Mouse (Mus musculus) kidney, postnatal 25 days (tissue): ENCODE measurements around the gene Misp.

Experiments
- DNase-seq, 2 experiments: peaks; one replicate each; pipeline ENCODE4 v3.0.0; 2021; ENCODE audit warnings: mixed read lengths in 2 of 2

The Misp gene

DNA sequence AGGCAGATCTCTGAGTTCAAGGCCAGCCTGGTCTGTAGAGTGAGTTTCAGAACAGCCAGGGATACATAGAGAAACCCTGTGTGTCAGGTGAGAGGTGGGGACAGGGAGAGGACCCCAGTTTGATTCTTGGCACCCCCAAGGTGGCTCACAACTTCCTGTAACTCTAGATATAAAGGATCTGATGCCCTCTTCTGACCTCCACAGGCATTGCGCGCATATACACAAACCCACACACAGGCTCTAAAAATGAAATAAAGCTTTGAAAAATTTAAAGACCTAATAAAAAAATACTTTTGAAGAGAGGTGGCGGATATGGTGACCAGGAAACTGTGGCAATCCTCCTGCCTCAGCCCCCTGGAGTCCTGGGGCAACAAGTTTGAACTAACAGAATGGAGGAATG, 24.9 kb upstream of the Misp start:
- DNase-seq, result no peak

DNA sequence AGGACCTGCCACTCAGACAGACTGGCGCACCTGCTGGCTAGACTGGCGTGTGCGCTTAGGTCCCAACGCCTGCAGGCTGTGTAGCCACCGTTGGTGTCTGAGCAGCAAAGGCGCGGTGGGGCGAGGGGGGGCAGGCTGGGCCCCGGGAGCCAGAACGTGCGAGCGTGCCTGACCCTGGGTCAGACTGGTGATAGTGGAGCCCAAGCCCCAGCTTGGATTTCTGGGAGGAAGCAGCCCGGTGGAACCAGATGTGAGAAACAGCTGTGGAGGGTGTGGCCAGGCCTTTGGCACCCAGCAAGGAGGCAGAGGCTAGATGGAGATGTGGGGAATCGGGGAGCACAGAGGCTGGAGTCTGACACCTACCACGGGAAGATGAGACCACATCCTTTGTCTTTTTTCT, 23.5 kb upstream of the Misp start:
- DNase-seq, result peak in 1 of 2 experiments; percentile 62

DNA sequence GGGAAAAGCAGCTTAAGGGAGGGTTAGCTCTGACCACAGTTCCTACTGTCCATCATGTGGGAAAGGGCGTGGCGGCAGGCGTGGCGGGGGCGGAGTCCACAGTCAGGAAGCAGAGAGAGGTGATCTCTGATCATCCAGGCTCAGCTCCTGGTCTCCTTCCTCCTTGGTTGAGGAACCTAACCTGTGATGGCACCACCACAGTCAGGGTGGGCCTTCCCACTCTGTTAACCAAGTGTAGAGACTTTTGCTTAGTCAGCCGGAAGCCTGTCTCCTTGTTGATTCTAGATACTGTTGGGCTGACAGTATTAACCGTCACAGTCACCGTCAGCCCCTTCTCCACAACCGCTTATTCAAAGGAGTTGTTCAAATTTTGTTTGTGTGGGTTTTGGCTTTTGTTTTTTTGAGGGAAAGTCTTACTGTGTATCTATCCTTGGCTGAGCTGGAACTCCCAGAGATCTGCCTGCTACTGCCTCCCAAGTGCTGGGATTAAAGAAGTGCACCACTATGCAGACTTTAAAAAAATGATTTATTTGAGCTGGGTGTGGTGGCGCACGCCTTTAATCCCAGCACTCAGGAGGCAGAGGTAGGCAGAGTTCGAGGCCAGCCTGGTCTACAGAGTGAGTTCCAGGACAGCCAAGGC, 22.4 kb upstream of the Misp start:
- DNase-seq, result peak; percentile 75 to 85

DNA sequence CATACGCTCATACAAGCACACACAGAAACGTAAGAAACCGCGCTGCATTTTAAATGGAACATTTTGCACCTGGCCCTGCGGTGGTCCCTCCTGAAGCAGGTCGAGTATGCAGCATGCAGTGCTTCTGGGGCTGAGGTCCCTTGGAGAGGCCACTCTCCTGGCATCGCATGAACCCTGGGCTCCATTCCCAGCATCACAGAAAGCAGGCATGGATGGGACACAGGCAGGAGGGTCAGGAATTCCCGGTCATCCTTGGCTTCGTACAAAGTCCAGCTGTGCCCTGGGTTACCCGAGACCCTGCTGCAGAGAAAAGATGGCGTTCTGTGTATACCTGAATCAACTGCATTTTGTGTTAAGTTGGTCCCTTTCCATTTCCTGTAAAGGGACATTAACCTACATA, 20.3 kb upstream of the Misp start:
- peak; percentile 41 to 63 for DNase-seq

DNA sequence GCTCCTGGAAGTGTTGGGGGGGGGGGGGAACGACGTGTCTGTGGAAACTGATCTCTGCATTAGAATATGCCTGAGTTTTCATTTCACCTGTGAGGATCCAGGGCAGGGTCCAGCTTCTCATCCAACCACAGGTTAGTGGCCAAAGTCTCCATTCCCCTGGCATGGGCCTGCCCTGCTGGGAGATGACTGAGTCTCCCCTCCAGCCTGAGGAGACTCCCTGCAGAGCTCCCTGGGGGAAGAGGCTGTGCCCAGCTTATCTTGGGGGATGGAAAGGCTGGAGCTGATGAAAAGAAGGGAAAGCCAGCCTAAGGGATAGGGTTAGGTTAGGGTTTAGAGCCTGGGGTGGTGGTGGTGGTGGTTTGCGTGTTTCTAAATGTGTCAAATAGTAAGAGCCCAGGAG, 19.0 kb upstream of the Misp start:
- peak; percentile 69 to 89 for DNase-seq

DNA sequence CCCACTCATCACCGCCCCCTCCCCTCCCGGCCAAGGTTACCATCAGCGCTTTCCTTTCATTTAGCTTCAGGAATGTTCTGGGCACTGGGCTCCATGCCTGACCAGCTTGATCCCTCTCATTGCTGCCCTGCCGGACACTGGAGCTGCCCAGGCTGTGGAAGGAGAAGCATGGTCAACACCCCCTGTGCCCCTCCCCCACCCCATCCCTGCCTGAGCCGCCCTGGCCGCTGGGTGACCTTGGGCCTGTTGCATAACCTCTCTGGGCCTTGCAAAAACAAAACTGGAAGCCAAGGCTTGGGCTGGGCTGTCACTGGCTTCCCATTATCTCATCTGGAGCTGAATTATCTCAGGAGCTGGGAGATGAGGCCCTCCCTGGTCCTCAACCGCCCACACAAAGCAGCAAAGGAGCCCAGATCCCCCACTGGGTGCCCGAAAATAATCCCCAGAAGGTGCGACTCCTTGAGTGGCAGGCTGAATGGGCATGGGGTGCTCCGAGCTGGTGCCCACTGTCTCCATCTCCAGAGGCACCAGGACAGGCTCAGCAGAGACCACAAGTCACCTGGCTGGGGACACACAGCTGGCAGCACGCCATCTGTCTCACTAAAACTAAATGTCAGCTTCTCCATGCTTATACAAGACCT, 18.3 kb upstream of the Misp start:
- peak; percentile 84 to 95 for DNase-seq

DNA sequence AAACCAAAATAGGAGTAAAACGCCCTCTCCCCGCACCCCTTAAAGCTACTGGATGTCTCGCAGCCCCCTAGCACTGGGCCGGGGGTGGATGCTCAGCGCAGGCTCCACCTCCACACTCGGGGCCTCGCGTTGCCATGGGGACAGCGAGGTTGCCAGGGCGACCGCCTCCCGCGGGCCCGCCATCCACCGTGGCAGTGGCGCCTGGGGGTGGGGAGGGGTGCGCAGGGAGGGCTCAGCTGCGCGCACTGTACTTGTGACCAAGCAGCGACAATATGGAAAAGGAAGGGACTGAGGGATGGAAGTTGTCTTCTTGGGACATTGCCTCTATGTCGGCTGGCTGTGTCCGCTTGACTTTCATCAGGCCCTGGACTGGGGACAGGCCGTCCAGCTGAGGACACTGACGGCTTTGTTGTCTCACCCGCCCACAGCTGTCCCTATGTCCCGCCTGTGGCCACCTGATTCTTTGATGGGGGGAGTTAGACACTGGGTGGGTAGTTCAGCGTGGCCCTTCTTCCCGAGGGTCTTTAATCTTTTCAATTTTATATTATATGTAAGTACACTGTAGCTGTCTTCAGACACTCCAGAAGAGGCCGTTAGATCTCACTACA, 17.0 kb upstream of the Misp start:
- DNase-seq, result peak; percentile 47 to 69

DNA sequence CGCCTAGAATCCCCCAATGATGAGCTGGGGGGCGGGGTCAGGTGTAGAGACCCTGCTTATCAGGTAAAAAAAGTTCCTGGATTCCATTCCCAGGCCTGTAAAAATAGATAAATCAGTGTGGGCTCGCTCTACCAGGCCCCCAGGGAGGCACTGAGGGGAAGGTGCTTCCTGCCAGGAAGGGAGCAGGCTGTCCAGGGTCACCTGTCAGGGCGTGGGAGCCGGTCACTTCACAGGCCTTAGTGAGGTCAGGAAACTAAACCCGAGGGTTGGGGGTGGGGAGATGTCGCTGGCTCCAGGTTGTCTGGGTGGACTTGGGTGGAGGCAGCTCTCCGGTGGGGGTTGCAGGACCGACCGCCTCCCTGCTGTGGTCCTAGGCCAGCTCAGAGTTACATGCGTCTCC, 15.2 kb upstream of the Misp start:
- peak; percentile 75 to 91 for DNase-seq

DNA sequence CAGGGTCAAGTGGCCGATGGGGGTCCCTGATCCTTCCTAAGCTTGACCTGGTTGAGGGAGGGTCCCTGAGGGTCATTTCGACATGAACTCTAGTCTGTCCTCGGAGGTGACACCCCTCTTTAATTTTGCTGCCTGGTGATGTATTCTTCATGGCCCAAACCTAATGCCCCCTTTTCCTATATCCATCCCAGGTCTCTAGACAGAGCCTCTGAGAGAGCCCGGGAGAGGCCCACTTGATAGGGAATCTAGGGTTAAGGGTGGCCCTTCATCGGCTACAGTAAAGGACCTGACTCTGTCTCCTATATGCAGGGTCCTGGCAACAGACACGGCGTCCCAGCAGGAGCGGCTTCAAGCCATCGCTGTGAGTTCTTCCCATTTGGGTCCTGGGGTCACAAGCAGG, 14.5 kb upstream of the Misp start:
- DNase-seq, result no peak

DNA sequence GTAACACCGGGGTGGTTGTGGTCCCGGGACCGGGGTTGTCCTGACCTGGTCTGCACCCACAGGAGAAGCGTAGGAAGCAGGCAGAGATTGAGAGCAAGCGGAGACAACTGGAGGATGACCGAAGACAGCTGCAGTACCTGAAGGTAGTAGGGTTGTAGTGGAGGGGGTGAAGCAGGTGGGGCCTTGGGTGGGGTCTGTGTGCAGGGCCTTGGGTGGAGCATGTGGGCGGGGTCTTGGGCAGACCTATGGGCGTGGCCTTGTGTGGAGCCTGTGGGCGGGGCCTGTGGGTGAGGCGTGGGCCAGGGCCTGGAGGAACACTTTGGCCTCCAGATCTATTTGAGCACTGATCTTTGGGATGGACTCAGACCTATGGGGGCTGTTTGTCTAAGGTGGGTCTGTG, 13.8 kb upstream of the Misp start:
- DNase-seq, result peak; percentile 63 to 75

DNA sequence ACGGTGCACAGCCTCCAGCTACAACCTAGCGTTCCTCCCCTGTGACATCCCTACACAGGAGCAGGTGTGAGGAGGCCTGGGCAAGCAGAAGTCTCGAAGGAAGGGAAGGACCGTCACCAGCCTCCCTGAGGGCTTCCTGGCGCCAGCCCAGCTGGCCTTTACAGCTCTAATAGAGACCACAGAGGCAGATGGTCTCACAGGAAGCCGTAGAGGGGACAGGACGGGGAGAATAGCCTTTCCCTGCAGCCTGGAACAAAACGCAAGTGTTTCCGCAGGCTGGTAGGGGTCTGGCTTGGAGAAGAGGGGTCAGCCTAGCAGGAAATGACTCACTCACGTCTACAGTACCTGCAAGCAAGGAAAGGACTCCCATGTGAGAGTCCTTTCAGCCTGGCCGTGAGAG, 13.0 kb upstream of the Misp start:
- DNase-seq, result peak; percentile 72 to 84

DNA sequence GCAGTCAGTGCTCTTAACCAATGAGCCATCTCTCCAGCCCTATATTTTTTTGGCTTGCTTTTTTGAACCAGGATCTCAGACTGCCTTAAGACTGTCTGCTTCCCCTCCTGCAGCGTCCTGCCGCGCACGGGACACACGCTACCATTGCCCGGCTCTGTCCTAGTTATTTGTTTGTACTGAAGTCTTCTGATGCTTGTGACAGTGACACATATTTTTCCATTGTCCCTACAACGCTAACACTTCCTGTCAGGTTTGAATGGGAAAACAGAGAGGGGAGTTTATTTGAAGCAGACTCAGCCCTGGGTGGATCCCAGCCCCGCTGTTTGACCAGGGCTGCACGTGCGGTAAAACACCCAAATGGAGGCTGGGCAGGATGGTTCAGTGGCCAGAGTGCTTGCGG, 12.1 kb upstream of the Misp start:
- DNase-seq, result peak in 1 of 2 experiments; percentile 69

DNA sequence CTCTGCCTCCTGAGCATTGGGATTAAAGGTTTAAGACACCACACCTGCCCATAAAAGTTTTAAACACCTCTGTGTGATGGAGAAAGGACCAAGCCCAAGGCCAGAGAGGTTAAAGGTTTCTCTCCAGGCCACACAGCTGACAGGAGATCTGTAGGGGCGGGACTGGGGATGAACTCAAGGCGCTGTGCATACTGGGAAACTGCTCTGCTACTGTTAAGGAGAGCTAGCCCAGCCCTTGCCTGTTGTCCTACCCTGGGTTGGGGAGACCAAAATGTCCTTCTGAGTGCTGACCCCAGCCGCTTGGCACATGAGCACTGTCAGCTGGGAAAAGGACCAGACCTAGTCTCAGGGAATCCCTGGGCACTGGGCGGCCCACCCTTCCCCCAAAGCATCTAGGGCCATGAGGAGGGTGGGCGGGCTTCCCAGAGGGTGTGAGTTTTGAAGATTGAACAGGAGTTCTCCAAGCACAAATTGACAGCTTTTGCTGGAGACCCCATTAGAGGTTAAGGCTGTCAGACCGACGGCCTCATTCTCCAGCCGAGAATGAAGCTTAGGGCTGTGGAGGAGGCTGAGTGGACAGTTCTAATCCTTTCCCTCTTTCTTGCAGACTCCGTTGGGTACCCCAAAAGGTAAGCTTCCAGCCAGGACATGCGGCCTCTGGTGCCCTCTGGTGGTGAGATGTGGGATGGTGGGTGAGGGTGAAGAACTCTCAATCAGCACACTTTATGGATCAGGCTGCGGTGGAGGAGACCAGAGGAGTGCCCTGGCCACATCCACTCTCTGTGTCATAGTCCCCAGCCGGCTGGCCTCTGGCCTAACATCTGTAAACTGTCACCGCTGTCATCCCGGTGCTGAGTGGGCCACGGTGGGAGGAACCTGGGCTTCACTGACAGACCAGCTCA, 8.8 kb upstream of the Misp start:
- DNase-seq, result peak; percentile 85 to 91

DNA sequence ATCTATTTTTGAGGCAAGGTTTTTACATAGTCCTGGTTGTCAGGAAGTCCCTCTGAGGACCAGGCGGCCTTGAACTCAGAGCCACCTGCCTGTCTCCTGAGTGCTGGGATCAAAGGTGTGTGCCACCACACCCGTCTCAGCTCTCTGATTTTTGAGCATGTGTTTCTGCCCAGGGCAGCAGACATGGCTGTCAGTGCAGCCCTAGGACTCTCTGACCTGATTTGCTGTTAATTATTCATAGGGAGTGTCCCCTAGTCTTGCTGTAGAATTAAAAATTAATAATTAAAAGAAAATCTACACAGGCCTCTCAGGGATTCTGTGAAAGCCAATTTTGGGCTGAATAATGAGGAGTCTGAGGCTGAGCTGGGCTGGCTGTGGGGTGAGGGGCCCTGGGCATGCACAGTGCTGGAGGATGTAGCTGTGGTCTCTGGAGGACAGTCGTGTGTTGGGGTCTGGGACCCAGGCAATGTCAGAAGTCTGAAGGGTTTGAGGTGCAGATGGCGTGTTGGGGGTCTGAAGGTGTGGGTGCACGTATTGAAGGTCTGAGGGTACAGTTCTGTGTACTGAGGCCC, 6.4 kb upstream of the Misp start:
- DNase-seq, result peak; percentile 57 to 89

DNA sequence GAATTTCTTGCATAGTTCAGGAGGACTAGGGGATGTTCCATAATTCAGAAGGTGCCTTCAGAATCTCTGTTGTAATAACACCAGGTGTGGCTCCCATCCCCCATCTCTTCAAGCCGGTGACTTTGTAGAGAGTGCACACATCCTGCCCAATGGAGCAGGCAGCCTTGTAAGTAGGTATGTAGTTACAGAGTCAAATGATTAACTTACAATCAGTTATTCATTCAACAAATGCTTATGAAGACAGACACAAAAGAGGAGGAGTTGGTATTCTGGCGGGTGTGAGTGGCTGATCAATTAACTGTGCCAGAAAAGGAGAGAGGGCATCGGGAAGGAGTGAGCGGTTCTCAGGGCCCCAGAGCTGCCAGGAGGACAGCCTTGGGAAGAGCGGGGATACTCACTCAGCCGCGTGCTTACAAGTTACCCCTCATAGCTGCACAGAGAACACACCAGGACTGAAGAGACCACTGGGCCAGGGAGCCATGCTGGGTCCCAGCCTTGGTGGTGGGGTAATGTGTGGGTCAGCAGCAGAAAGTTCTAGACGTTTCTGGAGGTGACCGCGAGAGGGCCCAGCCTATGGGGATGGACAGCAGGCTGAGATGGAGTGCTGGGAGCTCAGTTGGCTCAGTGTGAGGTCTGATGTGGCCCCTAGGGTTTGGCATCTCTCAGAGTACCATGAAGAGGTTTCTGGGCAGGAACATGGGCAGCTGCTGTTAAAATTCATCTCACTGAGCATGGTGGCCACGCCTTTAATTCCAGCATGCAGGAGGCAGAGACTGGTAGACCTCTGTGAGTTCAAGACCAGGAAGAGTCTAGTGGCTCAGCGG, 4.9 kb upstream of the Misp start:
- DNase-seq, result peak; percentile 86 to 92

DNA sequence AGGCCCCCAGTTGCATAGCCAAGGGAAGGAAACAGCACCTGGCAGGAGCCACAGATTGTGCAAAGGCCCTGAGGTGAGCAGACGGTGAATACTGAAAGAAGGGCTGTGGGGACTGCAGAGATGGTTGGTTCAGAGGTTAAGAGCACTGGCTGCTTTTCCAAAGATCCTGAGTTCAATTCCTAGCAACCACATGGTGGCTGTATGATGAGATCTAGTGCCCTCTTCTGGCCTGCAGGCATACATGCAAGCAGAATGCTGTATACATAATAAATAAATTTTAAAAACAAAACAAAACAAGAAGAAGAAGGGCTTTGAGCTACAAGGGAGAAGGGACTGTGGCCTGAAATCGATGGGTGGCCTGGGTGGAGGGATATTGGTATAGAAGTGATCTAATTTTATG, 3.7 kb upstream of the Misp start:
- DNase-seq, result no peak

DNA sequence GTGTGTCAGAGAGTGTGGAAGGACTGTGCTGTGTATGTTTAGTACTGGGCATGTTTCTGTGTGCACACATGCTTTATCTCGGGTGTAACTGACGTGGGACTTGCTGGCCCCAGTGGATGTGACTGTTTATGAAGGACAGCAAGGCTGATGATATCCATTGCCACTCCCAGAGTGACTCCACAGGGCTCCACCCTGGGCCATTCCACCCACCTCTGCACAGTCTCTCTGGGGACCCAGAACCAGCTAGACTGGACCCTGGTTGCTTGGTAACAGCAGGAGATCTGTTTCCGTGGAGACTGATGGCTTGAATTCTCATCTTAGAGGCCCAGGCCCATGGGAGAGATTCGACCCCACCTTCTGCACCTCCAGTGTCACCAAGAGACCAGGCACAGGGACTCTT, 2.6 kb upstream of the Misp start:
- DNase-seq, result peak in 1 of 2 experiments; percentile 33

DNA sequence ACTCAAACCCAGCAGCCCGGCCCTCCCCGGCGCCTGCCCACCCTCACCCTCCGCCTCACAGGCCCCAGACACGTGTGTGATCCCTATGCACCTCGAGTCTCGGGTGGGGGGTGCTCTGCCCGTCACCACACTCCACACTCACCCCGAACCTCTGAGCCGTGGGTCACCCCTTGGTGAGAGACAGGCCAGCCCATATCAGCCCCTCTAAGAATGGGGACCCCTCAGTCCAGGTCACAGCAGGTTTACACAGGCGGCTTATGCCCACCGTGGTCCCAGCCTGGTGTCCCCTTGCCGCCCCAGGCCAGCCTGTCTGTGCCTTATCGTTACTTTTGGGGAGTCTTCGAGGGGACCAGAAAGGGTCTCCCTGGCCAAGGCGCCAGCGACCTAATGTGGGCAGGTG, 1.2 kb upstream of the Misp start:
- peak in 1 of 2 experiments; percentile 51 for DNase-seq

DNA sequence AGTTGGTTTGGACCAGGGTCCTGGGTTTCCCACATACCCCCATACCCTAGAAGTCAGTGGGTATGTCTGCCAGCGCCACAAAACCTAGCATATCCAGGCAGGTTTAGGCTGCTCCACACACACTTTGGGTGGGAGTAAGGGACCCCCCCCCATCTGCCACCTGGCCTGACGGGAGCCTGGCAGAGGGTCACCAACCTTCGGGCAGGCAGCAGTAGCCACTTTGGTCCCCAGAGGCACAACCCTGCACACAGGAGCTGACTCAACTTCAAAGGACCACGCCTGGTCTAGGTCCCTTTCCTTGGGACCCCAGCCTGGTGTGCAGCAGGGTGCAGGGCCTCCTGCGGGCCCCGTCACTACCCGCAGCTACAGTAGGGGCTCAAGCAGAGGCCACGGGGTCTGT, 512 bp upstream of the Misp start:
- no peak for DNase-seq

DNA sequence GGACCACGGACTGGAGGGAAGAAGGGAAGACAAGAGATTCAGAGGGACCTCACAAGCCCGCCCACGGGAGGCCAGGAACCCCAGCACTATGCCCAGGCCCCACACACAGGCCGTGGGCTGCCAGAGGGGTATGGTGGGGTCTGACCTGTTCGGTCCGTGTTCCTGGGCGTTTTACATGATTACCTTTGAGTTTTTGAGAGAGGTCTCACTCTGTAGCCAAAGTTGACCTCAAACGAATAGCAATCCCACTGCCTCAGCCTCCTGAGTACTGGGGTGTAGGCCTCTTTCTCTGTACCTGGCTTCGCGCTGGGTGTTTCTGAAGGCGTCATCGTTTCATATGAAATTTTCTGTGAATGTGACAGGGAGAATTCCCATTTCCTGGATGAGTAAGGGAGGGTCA, 942 bp downstream of the Misp start:
- DNase-seq, result no peak

DNA sequence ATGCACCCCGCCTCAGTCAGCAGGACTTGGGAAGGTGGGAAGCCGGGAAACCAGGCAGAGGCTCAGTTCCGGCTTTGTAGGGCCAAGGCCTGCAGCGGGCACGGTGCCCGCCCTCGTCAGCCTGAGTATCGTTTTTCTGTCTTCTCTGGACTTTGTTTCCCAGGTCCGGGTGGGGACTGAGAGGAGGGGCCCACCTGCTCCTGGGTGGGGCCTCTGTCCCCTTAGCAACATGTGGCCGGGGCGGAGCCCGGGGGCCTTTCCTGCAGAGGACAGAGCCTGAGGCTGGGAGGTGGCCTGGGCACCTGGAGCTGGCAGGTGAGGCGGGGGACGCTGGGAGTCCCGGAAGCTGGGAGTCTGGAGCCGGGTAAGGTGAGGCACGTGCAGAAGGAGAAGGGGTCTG, 1.6 kb downstream of the Misp start:
- peak; percentile 78 to 93 for DNase-seq

DNA sequence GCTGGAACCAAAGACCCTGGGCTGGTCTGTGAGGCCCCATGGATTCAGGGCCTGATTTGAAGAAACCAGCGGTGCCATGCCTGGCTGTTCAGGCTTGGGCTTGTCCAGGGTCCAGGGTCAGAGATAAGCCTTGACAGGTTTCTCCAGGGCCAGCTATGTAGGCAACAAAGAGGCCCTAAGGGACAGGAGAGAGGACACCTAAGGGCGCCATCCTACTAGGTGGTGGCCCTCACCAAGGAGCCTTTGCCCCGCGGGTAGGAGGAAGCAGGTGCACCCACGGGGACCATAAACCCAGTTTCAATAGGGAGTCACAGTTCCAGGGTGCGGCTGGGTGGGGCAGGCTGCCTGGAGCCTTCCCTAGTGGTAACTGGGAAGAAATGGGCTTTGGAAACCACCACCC, 2.2 kb downstream of the Misp start:
- peak in 1 of 2 experiments; percentile 42 for DNase-seq
